Mouse (Mus musculus): ENCODE measurements around the gene Ube2q2.
"Not testable (repeated sequence)": the region's sequence is repeated elsewhere in the genome, so short reads cannot be mapped to it uniquely, and the experiment has no call there.

The Ube2q2 gene

DNA sequence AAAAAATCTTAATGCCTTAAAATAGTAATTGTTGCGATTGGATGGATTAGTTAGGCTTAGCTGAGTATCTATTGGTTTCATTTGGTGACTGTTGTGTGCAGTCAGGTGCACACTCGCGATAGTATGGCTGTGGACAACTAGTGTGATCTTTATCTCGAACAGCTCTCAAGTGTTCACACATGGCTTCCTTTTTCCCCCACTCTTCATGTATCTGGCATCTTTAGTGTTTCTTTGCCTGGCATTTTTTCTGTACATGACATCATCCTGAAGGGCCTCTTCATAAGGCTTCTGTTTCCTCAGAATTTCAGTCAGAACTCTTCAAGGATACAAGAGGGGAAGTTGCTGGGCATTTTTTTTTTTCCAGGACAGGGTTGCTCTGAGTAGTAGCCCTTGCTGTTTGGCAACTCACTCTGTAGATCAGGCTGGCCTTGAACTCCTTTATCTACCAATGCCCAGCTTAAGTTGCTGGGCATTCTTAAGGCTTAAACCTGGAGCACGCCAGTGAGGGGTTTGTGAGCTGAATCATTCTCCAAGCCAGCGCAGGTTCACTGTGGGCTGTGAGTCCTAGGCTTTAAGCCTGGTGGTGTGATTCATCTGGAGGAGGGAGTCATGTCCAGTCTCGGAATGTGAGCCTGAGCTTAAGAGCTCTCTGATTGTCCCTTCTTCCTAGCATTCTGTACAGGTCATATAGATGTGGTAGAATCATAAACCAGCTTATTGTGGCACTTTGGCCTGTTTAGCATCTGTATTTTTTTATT lies 22.2 kb downstream of the Ube2q2 start:
- no peak for DNase-seq (ENCODE audit: extremely low read depth, low read depth)

DNA sequence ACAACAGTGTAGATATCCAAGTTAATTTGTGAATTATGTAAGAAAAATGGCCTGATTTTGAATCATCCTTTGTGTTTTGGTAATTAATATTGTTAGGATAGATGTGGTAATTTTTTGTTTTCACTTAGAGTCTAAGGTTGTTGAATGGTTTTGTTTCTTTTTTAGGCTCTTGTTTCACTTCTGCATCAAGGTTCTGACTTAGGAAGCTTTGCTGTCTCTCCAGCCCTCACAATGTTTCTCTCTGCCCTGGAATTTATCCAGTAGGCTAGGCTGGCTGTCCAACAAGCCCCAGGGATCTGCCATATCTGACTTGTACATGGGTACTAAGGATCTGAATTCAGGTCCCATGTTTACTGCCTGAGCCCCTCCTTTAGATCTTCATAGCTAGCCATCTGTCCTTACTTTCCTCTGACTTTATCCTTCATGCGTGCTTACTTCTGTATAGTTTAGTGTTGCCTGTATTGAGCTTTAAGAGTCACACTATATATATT lies 23.6 kb downstream of the Ube2q2 start:
- DNase-seq (ENCODE audit: extremely low read depth, low read depth): no peak

DNA sequence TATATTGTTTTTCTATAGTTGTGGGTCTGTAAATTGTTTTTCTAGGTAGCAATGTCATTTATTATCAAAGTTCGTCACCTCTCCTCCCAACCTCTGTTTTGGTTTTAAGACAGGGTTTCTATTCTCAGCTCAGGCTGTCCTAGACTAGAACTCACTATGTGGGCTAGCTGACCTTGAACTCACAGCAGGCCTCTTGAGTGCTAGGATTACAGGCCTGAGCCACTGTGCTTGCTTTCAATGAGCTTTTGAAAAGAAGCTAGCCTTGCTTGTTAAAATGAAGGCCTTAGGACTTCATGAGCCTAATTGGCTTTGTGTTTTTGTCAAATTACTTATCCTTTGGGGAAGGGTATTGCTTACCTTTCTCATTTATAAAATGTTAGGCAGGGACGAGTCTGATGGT lies 25.6 kb downstream of the Ube2q2 start:
- no peak for DNase-seq (ENCODE audit: extremely low read depth, low read depth)

DNA sequence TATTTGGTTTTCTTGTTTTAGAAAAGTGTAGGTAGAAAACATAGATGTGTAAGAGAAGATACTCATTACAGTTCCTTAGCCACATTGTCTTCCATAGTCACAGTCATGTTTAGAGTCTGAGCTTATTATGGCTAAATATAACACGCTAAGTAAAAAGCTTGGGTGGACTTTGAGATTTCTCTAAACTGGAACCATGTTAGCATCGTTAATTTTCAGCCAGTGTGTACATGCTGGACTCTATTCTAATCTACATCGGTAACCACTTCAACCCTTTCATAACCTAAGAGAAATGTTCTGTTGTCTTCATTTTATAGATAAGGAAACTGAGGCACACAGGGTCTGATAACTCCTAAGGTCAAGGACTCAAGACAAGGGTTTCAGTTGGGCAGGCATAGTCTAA lies 47.2 kb downstream of the Ube2q2 start:
- no peak for DNase-seq (ENCODE audit: extremely low read depth, low read depth)

DNA sequence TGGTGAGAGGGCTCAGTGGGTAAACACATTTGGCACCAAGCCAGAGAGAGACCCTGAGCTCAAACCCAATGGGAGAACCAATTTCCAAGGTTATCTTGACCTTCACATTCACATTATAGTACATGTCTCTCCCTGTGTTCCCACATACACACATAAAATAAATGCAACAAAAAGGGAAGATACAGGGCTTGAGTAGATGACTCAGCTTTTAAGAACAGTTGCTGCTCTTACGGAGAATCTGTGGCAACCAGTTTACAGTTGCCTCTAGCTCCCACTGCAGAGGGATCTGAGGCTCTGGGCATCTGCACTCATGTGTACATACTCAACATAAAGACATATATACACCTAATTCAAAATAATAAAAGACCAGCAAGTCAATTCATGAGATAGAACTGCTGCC lies 49.6 kb downstream of the Ube2q2 start:
- no peak for DNase-seq (ENCODE audit: extremely low read depth, low read depth)

DNA sequence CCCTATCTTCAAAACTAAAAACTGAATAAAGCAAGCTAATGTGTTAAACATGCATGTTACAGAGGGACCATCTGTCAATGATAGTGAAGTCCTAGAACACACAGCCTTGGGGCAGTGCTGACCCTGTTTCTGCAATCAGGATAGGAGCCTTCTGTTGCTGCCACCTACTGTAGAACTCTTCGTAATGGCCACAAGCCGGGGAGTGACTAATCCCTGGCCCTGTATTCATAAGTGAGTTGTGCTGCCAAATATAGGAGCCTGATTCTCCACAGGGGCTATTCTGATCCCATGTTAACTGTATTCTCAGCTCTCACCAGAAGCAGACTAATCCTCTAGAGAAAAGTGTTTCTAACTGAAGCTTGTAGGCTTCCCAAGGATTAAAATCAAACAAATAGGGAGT lies 50.7 kb downstream of the Ube2q2 start:
- DNase-seq (ENCODE audit: extremely low read depth, low read depth): no peak

DNA sequence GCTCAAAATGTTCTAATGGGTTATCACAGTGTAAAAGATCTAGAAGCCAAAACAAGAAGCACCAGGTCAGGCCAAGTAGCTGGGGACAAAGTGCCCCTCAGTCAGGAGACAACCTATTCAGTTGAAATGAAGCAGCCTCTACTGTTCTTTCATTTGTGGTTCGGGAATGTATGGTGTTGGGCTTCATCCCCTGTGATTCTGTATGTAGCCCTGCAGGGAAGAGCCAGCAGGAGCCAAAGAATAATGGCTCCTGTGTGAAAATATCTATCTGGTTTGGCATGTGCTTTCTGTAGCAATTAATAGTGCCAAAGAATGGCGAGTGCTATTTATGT lies 59.8 kb downstream of the Ube2q2 start:
- DNase-seq (ENCODE audit: extremely low read depth, low read depth): no peak

DNA sequence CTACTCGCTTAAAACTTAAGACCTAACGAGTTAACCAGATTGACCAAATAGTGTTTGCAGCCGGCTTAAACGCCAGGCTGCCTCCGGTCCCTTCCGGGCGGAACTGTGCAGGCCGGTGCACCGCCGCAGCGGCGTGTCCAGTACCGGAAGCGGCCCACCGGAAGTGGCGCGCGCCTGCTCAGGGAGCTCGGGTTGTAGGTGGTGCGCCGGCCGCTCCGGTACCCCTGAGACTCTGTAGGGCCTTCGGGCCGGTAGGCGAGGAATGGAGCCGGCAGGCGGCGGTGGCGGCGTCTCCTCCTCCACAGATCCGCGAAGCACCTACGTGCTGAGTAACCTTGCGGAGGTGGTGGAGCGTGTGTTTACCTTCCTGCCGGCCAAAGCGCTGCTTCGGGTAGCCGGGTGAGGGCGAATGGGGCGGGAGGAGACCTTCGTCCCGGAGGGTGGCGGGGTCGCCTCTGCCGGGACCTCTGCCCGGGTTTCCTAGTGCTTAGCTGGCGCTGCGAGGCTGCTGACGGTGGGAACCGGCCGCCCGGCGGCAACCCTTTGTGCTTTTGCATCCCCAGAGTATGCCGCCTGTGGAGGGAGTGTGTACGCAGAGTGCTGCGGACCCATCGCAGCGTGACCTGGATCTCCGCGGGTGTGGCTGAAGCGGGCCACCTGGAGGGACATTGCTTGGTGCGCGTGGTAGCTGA lies 60.3 kb downstream of the Ube2q2 start, which contains the start of gene Fbxo22:
Gene Fbxo22, plus strand, starts transcription at position 136 of the 692 bp plus-strand sequence.
- peak; percentile 56 for DNase-seq (ENCODE audit: extremely low read depth, low read depth)

DNA sequence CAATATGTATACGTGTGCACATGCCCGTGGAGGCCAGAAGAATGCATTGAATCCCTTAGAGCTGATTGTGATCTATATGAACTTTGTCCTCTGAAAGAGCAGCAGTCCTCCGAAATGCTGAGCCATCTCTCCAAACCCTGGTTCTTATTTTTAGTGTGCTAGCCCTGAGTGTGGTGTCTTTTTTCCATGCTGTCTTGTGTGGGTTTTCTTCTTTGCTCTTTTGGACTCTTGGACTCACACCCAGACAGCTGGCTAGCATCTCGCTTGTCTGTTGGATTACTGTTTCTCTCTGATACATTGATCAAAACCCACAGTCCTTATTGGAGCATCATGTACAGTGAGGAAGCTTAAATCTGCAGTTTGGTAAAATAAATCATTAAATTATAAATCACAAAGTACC lies 63.0 kb downstream of the Ube2q2 start:
- no peak for DNase-seq (ENCODE audit: extremely low read depth, low read depth)

DNA sequence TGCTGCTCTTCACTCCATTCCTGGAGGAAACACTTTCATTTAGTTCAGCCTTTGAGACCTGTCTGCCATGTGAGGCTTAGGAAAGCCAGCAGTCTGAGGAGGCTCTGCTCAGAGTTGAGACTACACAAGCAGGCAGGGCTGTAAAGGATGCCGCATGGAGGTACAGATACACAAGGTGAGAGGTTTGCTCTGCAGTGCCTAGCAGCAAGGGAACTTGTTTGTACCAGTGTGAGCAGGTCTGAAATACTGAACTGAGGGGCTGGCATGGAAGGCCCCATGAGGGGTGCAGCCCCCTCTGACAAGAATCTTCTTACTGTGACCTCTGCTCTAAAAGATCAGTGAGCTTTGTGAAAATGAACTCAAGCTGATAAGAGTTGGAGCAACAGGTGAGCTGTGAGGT lies 64.7 kb downstream of the Ube2q2 start:
- no peak for DNase-seq (ENCODE audit: extremely low read depth, low read depth)

DNA sequence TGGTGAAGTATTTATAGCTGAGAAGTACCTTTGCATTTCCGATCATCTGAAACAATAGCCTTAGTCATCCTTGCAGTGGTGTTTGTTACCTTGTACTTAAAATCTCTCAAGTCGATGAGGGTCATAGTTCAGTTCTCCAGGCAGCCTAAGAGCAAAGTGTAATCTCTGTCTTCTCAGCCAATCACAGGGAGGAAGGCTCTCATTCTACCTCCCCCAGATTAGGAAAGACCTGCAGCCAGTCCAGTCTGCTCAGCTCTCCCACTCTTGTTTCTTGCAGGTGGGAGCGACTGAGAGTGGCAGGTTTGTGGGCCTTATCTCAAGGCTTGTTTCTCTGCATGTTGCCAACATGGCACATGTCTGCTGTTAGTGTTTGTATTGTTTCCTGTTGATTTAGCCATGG lies 66.4 kb downstream of the Ube2q2 start:
- no peak for DNase-seq (ENCODE audit: extremely low read depth, low read depth)

DNA sequence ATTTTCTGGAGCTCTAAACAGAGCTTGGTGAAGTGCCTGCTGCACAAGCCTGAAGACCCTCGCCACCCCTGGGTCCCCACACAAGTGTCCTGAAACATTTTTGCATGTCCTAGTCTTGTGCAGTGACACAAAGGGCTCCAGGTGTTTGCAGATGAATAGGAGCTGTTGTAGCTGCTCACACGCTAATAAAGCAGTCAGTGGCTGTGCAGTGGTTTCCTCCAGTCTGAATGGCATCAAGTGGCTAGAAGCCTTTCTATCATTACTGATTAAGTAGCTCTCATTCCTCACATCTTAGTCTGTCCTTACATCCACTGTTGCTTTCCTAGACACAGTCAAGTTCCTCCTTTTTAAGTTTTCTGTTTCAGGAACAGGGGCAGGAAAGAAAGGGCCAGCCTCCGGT lies 67.0 kb downstream of the Ube2q2 start:
- no peak for DNase-seq (ENCODE audit: extremely low read depth, low read depth)

DNA sequence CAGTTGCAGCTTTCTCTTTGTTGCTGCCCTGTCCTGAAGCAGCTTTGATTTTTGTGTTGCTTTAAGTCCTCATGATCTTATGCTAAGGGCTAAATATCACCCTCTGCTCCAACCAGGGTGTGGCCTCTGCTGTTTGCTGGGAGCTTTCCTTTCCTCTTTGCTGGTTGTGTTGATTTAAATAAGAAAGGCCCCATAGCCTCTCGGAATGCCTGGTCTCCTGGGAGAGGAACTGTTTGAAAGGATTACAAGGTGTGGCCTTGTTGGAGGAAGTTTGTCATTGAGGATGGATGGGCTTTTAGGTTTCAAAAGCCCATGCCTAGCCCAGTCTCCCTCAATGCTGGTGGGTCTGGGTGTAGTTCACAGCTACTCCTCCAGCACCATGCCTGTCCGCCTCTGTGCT lies 67.4 kb downstream of the Ube2q2 start:
- DNase-seq (ENCODE audit: extremely low read depth, low read depth): no peak

DNA sequence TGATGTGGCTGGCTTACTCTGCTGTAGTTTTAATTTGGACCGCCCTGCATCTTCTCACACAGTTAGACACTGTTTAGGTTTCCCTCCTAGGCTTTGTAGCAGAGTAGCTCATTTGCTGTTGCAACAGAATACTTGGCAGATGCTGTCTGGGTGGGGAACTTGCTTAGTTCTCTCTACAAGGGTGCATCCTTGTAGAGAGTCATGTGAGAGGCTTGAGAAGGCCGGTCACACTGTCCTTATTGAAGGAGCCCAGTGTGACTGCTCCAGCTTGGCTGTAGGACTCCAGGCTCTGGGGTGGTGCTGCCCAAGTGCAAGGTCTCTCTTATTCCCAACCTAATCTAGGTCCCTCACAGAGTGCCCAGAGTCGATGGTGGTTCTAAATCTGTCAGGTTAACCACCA lies 68.7 kb downstream of the Ube2q2 start:
- DNase-seq (ENCODE audit: extremely low read depth, low read depth): no peak

DNA sequence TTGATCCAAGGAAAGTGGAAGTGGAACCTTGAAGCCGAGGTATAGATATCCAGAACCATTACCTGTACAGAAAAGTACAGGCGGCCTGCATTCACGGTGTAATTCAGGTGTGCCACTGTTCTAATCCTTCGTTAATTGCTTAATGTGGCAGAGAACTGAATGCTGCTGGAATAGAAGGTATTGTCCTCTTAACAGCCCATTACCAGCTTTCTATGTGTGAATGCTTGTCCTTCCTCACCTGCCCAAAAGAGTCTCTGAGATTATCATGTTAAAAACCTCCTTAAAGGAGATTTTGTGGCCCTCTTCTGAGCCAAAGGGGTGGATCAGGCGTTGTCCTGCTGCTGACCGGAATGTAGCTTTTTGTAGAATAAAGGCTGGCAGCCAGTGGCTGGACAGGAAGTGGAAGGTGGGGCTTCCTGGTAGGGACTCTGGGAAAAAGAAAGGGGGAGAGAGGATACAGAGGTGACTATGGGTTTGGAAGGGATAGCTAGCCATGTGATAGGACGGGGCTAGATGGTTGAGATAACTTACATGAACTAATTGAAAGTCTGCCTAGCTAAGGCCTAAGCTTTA lies 76.6 kb downstream of the Ube2q2 start:
- no peak for DNase-seq (ENCODE audit: extremely low read depth, low read depth)

DNA sequence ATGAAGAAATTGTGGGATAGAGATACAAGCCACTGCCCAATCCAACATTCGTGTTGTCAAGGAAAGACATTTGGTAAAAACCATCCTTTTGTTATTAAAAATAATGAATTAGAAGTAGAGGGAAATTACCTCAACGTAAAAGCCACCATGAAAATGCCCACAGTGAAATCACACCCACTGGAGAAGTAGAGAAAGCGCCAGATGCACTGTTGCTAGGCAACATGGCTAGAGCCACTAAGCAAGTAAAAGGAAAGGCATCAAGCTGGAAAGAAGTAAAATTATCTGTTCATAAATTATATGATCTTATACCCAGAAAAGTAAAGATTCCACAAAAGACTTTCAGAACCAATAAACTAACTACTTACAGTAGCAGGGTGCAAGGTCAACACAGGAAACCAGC lies 77.6 kb downstream of the Ube2q2 start:
- no peak for DNase-seq (ENCODE audit: extremely low read depth, low read depth)

DNA sequence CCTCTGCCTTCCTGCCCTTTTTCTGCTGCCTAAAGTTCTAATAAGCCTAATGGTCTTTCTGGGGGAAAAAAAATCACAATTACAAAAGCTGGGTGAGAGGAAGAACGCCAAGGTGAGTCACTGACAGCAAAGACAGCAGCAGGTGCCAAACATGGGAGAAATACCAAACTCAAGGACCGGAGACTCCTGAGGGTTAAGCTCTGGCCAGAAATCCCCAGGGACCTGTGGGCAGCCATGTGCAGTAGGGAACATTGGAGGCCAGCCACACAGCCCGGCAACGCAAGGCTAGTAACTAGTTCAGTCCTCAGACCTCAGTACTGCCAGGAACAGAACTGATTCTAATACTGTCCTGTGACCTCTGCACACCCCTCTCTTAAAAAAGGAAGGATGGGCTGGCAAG lies 79.5 kb downstream of the Ube2q2 start:
- no peak for DNase-seq (ENCODE audit: extremely low read depth, low read depth)

DNA sequence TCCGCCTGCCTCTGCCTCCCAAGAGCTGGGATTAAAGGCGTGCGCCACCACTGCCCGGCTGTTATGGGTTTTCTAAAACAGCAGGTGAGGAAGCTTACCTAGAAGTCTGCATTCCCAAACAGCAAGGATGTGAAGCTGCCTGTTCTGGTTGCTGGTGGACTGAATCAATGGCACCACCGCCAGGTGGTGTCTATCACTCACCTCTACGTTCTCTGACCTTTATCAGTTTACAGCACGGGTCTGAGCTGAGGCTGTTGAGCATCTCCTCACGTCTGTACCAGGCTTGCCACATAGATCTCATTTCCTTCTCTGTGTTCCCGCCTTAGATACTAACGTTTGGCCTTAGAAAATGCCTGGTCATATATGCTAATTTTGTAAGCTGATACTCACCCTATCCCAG lies 80.4 kb downstream of the Ube2q2 start:
- no peak for DNase-seq (ENCODE audit: extremely low read depth, low read depth)

DNA sequence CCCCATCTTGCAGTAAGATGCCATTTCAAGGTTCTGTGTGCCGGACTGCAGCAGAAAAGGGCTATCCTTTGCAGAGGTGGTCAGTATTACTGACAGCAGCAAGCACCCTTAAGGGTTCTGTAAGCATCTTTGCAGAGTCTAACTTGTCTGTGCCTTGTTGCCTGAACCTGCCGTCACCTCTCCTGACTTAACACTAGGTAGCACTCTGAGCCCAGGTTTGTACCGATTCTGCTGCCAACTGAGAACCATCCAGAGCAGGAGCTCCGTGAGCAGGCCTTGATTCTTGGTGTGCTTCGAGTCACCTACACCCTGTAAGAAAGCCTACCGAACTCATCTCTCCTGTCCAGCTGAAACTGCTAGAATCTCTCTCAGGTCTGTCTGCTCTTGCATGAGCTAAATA lies 82.9 kb downstream of the Ube2q2 start:
- no peak for DNase-seq (ENCODE audit: extremely low read depth, low read depth)

DNA sequence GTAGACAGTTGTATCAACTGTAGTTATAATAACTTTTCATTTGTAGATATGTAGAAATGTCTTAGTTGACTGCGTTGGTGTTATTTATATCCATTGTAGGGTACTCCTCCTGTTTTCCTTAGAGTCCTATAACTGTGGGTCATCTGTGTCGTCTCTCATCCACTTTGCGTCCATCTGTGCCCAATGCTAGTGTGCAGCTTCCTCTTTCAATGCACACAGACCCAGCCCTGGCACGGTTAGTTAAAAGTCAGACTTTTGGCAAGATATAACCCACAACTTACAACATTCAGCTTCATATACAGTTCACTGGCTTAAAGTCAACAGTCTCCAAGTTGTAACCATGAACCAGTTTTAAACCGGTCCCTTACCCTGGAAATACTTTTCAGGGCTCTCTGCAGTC lies 83.5 kb downstream of the Ube2q2 start:
- DNase-seq (ENCODE audit: extremely low read depth, low read depth): no peak

DNA sequence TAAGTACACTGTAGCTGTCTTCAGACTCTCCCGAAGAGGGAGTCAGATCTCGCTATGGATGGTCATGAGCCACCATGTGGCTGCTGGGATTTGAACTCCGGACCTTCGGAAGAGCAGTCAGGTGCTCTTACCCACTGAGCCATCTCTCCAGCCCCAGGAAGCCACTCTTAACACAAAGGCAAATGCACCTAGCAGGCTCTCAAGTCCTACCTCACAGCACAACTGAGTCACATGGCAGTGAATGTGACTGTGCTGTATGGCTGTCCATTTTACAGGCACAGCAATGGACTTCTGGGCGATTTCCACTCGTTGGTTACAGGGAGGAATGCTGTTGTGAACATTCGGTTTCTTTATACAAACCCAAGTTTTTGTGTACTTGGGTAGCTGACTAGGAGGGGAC lies 83.9 kb downstream of the Ube2q2 start:
- DNase-seq (ENCODE audit: extremely low read depth, low read depth): no peak

DNA sequence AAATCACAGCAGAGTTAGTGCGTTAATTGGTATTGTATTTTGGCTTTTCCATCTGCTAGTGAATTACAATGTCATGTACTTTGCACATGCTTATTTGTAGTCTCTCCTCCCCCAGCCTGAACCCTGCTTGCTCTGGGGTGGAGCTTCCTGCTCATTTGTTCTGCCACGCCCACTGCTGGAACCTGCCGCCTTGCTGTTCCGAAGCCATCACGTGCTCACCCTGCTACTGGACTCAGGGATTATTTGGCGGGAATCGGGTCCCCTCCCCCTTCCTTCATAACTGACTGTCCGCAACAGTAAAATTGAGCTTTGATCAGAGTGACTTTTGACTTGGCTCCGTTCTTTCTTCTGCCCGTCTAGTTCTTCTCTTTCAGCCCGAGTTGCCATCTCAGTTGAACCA lies 84.4 kb downstream of the Ube2q2 start:
- not testable (repeated sequence) for DNase-seq (ENCODE audit: extremely low read depth, low read depth)

Data from MEL-GATA-1-ER (cell line).